Comparison of ENCODE assay signal across 25 mouse cellular contexts in genomic region chr19:53414650-53415049, GRCm38 (mm10). TPM values are rescaled to one million over a fixed set of nuclear protein-coding genes. Genes with fewer than 3 reads are reported as not detected.
DNase-seq lines count a peak whose midpoint lies in the region; ATAC-seq and TF ChIP-seq lines count a peak whose summit lies in the region.
"Had no signal": no experiment of that assay in that cellular context is flagged by ENCODE, and none has a peak within 500 bp of the region (broad histone marks: within the 10 kb centered on the region; RNA-seq: fewer than 3 reads in every experiment).

No protein-coding gene starts in this region.

- no peak for TF ChIP-seq POLR2A in embryonic fibroblast, embryonic 13.5 days (IDR thresholded peaks at IDR 0.05; ENCODE audit: low read depth, low read length)

- H3K9me3 ChIP-seq in liver, embryonic 14.5 days (ENCODE audit: control insufficient read depth, low read length): no peaks in the 10 kb centered on the region
- H3K9me3 ChIP-seq in stomach, embryonic 16.5 days (replicated peaks; ENCODE audit: control insufficient read depth, low read length): no peaks in the 10 kb centered on the region
- H3K9me3 ChIP-seq: hindbrain, embryonic 12.5 days; limb, embryonic 10.5 days; midbrain, embryonic 12.5 days had no signal

- TF ChIP-seq EP300 in liver, embryonic 14.5 days (IDR thresholded peaks at IDR 0.05; ENCODE audit: low read depth): peak; percentile 23; the same call in 1 of the 2 replicates

- no peak overlapping the region for H3K9ac ChIP-seq in liver, embryonic 14.5 days (replicated peaks)
- no peak overlapping the region for H3K9ac ChIP-seq in stomach, embryonic 16.5 days (ENCODE audit: low read length)
- H3K9ac ChIP-seq: hindbrain, embryonic 12.5 days; midbrain, embryonic 12.5 days had no signal

- TF ChIP-seq CTCF in layer of hippocampus, adult 2 months (conservative IDR thresholded peaks at IDR 0.05): no peak
- TF ChIP-seq CTCF in embryonic fibroblast, embryonic 13.5 days (IDR thresholded peaks at IDR 0.05; ENCODE audit: borderline replicate concordance, insufficient read depth, low read length): no peak
- TF ChIP-seq CTCF in liver, embryonic 14.5 days (IDR thresholded peaks at IDR 0.05; ENCODE audit: low read depth): no peak

- ATAC-seq in liver, embryonic 14.5 days (ENCODE audit: insufficient read depth): peak; percentile 77
- ATAC-seq in stomach, embryonic 16.5 days (ENCODE audit: insufficient read depth, low FRiP score): 0 out of 2 replicates have a peak, but pooled peaks have one; percentile 33
- ATAC-seq: forebrain, embryonic 16.5 days; inflammation-experienced regulatory T-cells, adult 6 months had no signal

- H3K4me3 ChIP-seq in layer of hippocampus, adult 2 months: no peak overlapping the region
- no peak overlapping the region for H3K4me3 ChIP-seq in embryonic fibroblast, embryonic 13.5 days (ENCODE audit: insufficient read depth, low read length)
- no peak overlapping the region for H3K4me3 ChIP-seq in liver, embryonic 14.5 days (ENCODE audit: insufficient read depth in 1 of 2, low read depth in 2 of 2, low read length in 2 of 2)
- no peak overlapping the region for H3K4me3 ChIP-seq in stomach, embryonic 16.5 days (replicated peaks; ENCODE audit: low read length)
- H3K4me3 ChIP-seq: hindbrain, embryonic 12.5 days; limb, embryonic 10.5 days; midbrain, embryonic 12.5 days had no signal

- peak overlapping the region; percentile 21; the same call in 1 of the 2 replicates for H3K4me2 ChIP-seq in liver, embryonic 14.5 days (ENCODE audit: low read depth)
- H3K4me2 ChIP-seq in stomach, embryonic 16.5 days (ENCODE audit: low read depth, low read length): no peak overlapping the region
- H3K4me2 ChIP-seq: hindbrain, embryonic 12.5 days; midbrain, embryonic 12.5 days had no signal

- no peak for DNase-seq in layer of hippocampus, adult 2 months (ENCODE audit: low spot score in 2 of 2)
- DNase-seq in layer of hippocampus, postnatal 10 days (ENCODE audit: low spot score in 2 of 2): no peak
- peak in 1 of 3 experiments; percentile 51 for DNase-seq in liver, embryonic 14.5 days (ENCODE audit: low read depth in 3 of 3, low spot score in 3 of 3)
- DNase-seq in thymus, postnatal 36 days: no peak
- no peak for DNase-seq in adipocyte (ENCODE audit: low spot score)
- DNase-seq in kidney, postnatal 10 days: no peak
- DNase-seq: adrenal gland, adult 2 months; B cell, adult 2 months; cerebellum, adult 11 months; cerebellum, postnatal 14 days; lung, adult 2 months; lung, postnatal 36 days; right cerebral cortex, postnatal 4 days; thymus, adult 2 months had no signal

- WGBS in liver, embryonic 14.5 days (ENCODE audit: insufficient replicate concordance): 13% methylated on average over 11 of the region's 11 CpGs
- 68% methylated on average over 11 of the region's 11 CpGs for WGBS in stomach, embryonic 16.5 days

- peaks cover 20% of the 10 kb centered on the region for H3K4me1 ChIP-seq in embryonic fibroblast, embryonic 13.5 days (ENCODE audit: control insufficient read depth, insufficient read depth, low read length)
- H3K4me1 ChIP-seq in liver, embryonic 14.5 days (replicated peaks; ENCODE audit: control insufficient read depth in 2 of 2, insufficient read depth in 2 of 2, low read length in 1 of 2): peaks cover 7 to 14% of the 10 kb centered on the region in 2 experiments; a peak in 3 of 4 replicates
- peaks cover 6% of the 10 kb centered on the region for H3K4me1 ChIP-seq in stomach, embryonic 16.5 days (ENCODE audit: control insufficient read depth, insufficient read depth, low read length)

- H3K36me3 ChIP-seq in liver, embryonic 14.5 days (replicated peaks; ENCODE audit: control insufficient read depth, insufficient read depth, low read depth): no peaks in the 10 kb centered on the region
- H3K36me3 ChIP-seq in stomach, embryonic 16.5 days (ENCODE audit: control insufficient read depth, insufficient read depth, low read length): no peaks in the 10 kb centered on the region
- H3K36me3 ChIP-seq: hindbrain, embryonic 12.5 days; limb, embryonic 10.5 days; midbrain, embryonic 12.5 days had no signal

- peak overlapping the region; percentile 74 for H3K27ac ChIP-seq in layer of hippocampus, adult 2 months
- H3K27ac ChIP-seq in embryonic fibroblast, embryonic 13.5 days (ENCODE audit: insufficient read depth, low read length): peak overlapping the region; percentile 63
- H3K27ac ChIP-seq in liver, embryonic 14.5 days: no peak overlapping the region
- no peak overlapping the region for H3K27ac ChIP-seq in stomach, embryonic 16.5 days (ENCODE audit: low read length)
- H3K27ac ChIP-seq: hindbrain, embryonic 12.5 days; midbrain, embryonic 12.5 days had no signal

- no peaks in the 10 kb centered on the region for H3K27me3 ChIP-seq in liver, embryonic 14.5 days (ENCODE audit: control insufficient read depth, insufficient read depth, low read length)
- no peaks in the 10 kb centered on the region for H3K27me3 ChIP-seq in stomach, embryonic 16.5 days (ENCODE audit: control insufficient read depth, insufficient read depth, low read length)
- H3K27me3 ChIP-seq: hindbrain, embryonic 12.5 days; midbrain, embryonic 12.5 days had no signal

RNA-seq across cellular contexts. Expression of gene Smndc1, which starts 24.3 kb away (rescaled TPM):
- 10 to 100 TPM; 39.9 to 40.7 TPM for total RNA-seq in layer of hippocampus, adult 2 months (2021)
- 10 to 100 TPM; 37.2 to 38.9 TPM for total RNA-seq in layer of hippocampus, postnatal 10 days (2021)
- 55.0 and 61.7 TPM in 2 replicates for polyA plus RNA-seq in embryonic fibroblast, embryonic 13.5 days (2011; ENCODE audit: insufficient read length, low read depth, missing spikeins)
- 5.7 and 11.5 TPM in 2 replicates for polyA plus RNA-seq in liver, embryonic 14.5 days (2012; rRNA removed)
- polyA plus RNA-seq in liver, embryonic 14.5 days (2014; fragmentation: Nextera tagmentation; extraction: Ambion mirVana): 17.4 and 22.1 TPM in 2 replicates
- 33.0 and 35.9 TPM in 2 replicates for polyA plus RNA-seq in stomach, embryonic 16.5 days (2015; fragmentation: Nextera tagmentation; extraction: Ambion mirVana)

RNA-seq across cellular contexts. Expression of gene Gm10197, which starts 43.1 kb away (rescaled TPM):
- not detected for total RNA-seq in layer of hippocampus, adult 2 months (2021)
- total RNA-seq in layer of hippocampus, postnatal 10 days (2021): not detected
- not detected in 2 replicates for polyA plus RNA-seq in embryonic fibroblast, embryonic 13.5 days (2011; ENCODE audit: insufficient read length, low read depth, missing spikeins)
- polyA plus RNA-seq in liver, embryonic 14.5 days (2012; rRNA removed): not detected in 2 replicates
- 3.0 TPM in 1 of 2 replicates, not detected in the other for polyA plus RNA-seq in liver, embryonic 14.5 days (2014; fragmentation: Nextera tagmentation; extraction: Ambion mirVana)
- not detected in 2 replicates for polyA plus RNA-seq in stomach, embryonic 16.5 days (2015; fragmentation: Nextera tagmentation; extraction: Ambion mirVana)
- total RNA-seq: adrenal gland, adult 2 months; gastrocnemius, adult 18-20 months; layer of hippocampus, postnatal 25 days had no signal
- polyA plus RNA-seq: adrenal gland, adult 2 months; embryonic facial prominence, embryonic 11.5 days; forebrain, embryonic 16.5 days; gonadal fat pad, adult 2 months; hindbrain, embryonic 12.5 days; inflammation-experienced regulatory T-cells, adult 6 months; lung, adult 2 months; midbrain, embryonic 12.5 days; thymus, adult 2 months had no signal

Comparison
In these comparisons a context has a peak if more than half of its experiments do, and no peak if none do; other contexts are left out.
1. H3K27ac ChIP-seq: peak in layer of hippocampus, adult 2 months (single experiment) and embryonic fibroblast, embryonic 13.5 days (single experiment); none in liver, embryonic 14.5 days (single experiment) and stomach, embryonic 16.5 days (single experiment).